Mouse (Mus musculus) C2C12 (cell line): ENCODE results near the gene Oas1a.

Experiments
- CTCF ChIP-seq: IDR thresholded peaks from one replicate; pipeline ENCODE4 v1.5.1; 2011; ENCODE audit not compliant: control insufficient read depth, insufficient read depth, insufficient read length
- MYOG ChIP-seq: IDR thresholded peaks from one replicate; pipeline ENCODE4 v1.6.1; 2011; ENCODE audit not compliant: control insufficient read depth, insufficient read length; ENCODE audit errors: extremely low read depth
- USF1 ChIP-seq: IDR thresholded peaks from one replicate; pipeline ENCODE4 v1.6.1; 2011; ENCODE audit warnings: low read depth, mild to moderate bottlenecking, control low read depth, moderate library complexity

GRCm38 (mm10) chr5:120927036-120927435 is 19.7 kb upstream of the Oas1a start:
- no peak for TF ChIP-seq USF1
- no peak for TF ChIP-seq CTCF
- TF ChIP-seq MYOG: no peak
